Mouse (Mus musculus) neural tube, embryonic 11.5 days (tissue): ENCODE measurements around the gene Zgpat. TPM values are rescaled to one million over a fixed set of nuclear protein-coding genes. Genes with fewer than 3 reads are reported as not detected.

ENCODE experiments used
- polyA plus RNA-seq: library from polyadenylated mRNA; unstranded; fragments of >200 nt; fragmentation: Nextera tagmentation; extraction: Ambion mirVana; gene quantifications from 2 replicates; pipeline ENCODE4 v1.2.1, GENCODE M21; 2014

Zgpat gene
- polyA plus RNA-seq, 1 experiment from 2014 or later, result 46.4 TPM

Other genes with a start within 250 kb of the Zgpat start
- 16.0 and 17.1 TPM in 2 replicates for gene Kcnq2, start 229.6 kb upstream of the Zgpat start, polyA plus RNA-seq
- 0.92 and 0.93 TPM in 2 replicates for gene Eef1a2, start 207.9 kb upstream of the Zgpat start, polyA plus RNA-seq
- gene Ppdpf, start 177.7 kb upstream of the Zgpat start, polyA plus RNA-seq, result 402 and 413 TPM in 2 replicates
- not detected in 2 replicates for gene Ptk6, start 162.1 kb upstream of the Zgpat start, polyA plus RNA-seq
- gene Srms, start 151.7 kb upstream of the Zgpat start, polyA plus RNA-seq, result 0.12 TPM in 1 of 2 replicates, not detected in the other
- 0.28 TPM in 1 of 2 replicates, not detected in the other for gene Fndc11, start 144.9 kb upstream of the Zgpat start, polyA plus RNA-seq
- 0.64 and 0.68 TPM in 2 replicates for gene Helz2, start 122.9 kb upstream of the Zgpat start, polyA plus RNA-seq
- gene Gmeb2, start 76.9 kb upstream of the Zgpat start, polyA plus RNA-seq, result 21.6 and 21.9 TPM in 2 replicates
- gene Stmn3, start 50.4 kb upstream of the Zgpat start, polyA plus RNA-seq, result 391 and 430 TPM in 2 replicates
- 53.7 and 61.8 TPM in 2 replicates for gene Rtel1, start 45.2 kb upstream of the Zgpat start, polyA plus RNA-seq
- gene Arfrp1, start 476 bp downstream of the Zgpat start, polyA plus RNA-seq, result 63.3 and 69.8 TPM in 2 replicates
- 23.9 and 24.2 TPM in 2 replicates for gene Lime1, start 15.2 kb downstream of the Zgpat start, polyA plus RNA-seq
- gene Zbtb46, start 94.5 kb downstream of the Zgpat start, polyA plus RNA-seq, result 20.2 and 21.9 TPM in 2 replicates
- 0.22 TPM in 1 of 2 replicates, not detected in the other for gene Abhd16b, start 128.3 kb downstream of the Zgpat start, polyA plus RNA-seq
- 141 and 142 TPM in 2 replicates for gene Tpd52l2, start 132.2 kb downstream of the Zgpat start, polyA plus RNA-seq
- gene Dnajc5, start 155.6 kb downstream of the Zgpat start, polyA plus RNA-seq, result 107 and 120 TPM in 2 replicates
- gene Uckl1, start 220.0 kb downstream of the Zgpat start, polyA plus RNA-seq, result 51.8 and 52.2 TPM in 2 replicates
- 74.8 and 85.1 TPM in 2 replicates for gene Prpf6, start 226.9 kb downstream of the Zgpat start, polyA plus RNA-seq
- 38.1 and 39.5 TPM in 2 replicates for gene Zfp512b, start 227.9 kb downstream of the Zgpat start, polyA plus RNA-seq
- 74.6 and 90.1 TPM in 2 replicates for gene Samd10, start 234.3 kb downstream of the Zgpat start, polyA plus RNA-seq